Mouse (Mus musculus): ENCODE measurements around the gene Gmpr2. TPM values are rescaled to one million over a fixed set of nuclear protein-coding genes. Genes with fewer than 3 reads are reported as not detected.
A peak's percentile ranks its signal among the peaks of the same experiment; 100 is the strongest.

Gene Gmpr2
- polyA plus RNA-seq, 1 experiment from 2014 or later = 39.1 TPM

DNA sequence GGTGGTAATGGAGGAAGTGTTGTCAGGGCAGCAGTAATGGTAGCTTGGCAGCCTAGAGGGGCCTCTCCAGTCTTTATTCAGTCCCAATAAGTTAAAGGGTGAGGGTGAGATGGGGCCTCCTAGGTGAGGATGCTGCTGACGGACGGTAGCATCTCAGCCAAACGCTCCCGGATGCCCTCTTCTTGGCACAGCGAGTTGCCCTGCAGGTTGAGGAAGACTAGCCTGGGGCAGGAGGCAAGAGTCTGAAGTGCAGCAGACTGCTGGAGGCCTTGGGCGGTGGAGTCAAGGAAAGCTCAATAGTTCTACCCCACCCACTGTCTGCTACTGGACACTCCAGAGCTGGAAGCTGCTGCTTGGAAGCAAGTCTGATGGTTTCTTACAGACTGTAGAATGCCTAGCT lies 44.5 kb downstream of the Gmpr2 start:
- ATAC-seq = no peak
- Histone ChIP-seq H3K4me2 (no peak overlapping the region), H3K4me1 (peaks cover 50% of the 10 kb centered on the region), H3K27me3 (replicated peaks) (peaks cover 21% of the 10 kb centered on the region), H3K9me3 (replicated peaks) (no peaks in the 10 kb centered on the region), H3K9ac (no peak overlapping the region), H3K36me3 (peaks cover 44% of the 10 kb centered on the region), H3K4me3 (no peak overlapping the region), H3K27ac (no peak overlapping the region)
- 76% methylated on average over 6 of the region's 6 CpGs for WGBS (ENCODE audit: insufficient replicate concordance)

DNA sequence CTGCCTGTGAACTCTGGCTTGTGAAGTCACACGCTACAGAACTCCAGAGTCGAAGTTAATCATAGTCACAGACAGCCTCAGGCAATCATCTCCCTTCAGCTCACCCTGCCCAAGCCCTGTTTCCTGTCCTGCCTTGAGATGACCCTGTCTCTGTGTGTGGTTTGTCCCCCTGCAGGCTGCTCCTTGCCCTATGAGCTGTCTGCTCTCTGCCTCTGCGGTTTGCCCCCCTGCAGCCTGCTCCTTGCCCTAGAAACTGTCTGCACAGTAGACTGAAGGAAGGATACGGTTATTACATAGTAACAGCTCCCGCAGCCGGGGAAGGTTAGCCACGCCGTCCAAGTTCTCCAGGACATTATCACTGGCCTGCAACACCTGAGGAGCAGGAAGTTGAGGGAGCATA lies 45.1 kb downstream of the Gmpr2 start:
- Histone ChIP-seq H3K4me1 (peaks cover 49% of the 10 kb centered on the region), H3K4me2 (no peak overlapping the region), H3K36me3 (peaks cover 44% of the 10 kb centered on the region), H3K4me3 (no peak overlapping the region), H3K27me3 (replicated peaks) (peaks cover 20% of the 10 kb centered on the region), H3K9ac (no peak overlapping the region), H3K27ac (no peak overlapping the region), H3K9me3 (replicated peaks) (no peaks in the 10 kb centered on the region)
- WGBS (ENCODE audit: insufficient replicate concordance) = 67% methylated on average over 8 of the region's 8 CpGs
- ATAC-seq = no peak

GRCm38 (mm10) chr14:55719737-55720136 lies 48.0 kb downstream of the Gmpr2 start:
- ATAC-seq = no peak
- no peaks in the 10 kb centered on the region for H3K27me3 ChIP-seq (replicated peaks)
- 85% methylated on average over 6 of the region's 6 CpGs for WGBS (ENCODE audit: insufficient replicate concordance)
- H3K4me2 ChIP-seq = no peak overlapping the region
- peaks cover 44% of the 10 kb centered on the region for H3K36me3 ChIP-seq
- H3K9me3 ChIP-seq (replicated peaks) = no peaks in the 10 kb centered on the region
- H3K4me1 ChIP-seq = peaks cover 50% of the 10 kb centered on the region
- H3K9ac ChIP-seq = no peak overlapping the region
- H3K4me3 ChIP-seq = no peak overlapping the region
- H3K27ac ChIP-seq = no peak overlapping the region

DNA sequence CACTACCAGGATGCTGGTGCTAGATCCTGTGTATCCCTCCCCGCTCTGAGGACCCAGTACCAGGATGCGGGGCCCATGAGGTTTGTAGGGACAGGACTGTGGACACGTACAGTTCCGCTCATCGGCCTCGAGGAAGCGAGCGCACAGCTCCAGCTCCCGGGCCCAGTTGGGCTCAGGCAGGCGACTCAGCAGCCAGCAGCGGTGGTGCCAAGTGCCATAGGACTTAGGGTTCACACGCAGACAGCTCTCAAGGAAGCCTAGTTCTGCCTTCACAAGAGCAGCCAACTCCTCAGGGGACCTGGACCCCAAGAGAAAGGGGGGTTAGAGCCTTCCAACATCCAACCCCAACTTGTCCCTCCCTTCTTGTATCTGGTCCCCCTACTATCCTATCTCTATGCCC lies 48.9 kb downstream of the Gmpr2 start:
- H3K27ac ChIP-seq = peak overlapping the region; percentile 86; the same call in 1 of the 2 replicates
- H3K36me3 ChIP-seq = peaks cover 44% of the 10 kb centered on the region
- ATAC-seq = no peak
- H3K9me3 ChIP-seq (replicated peaks) = no peaks in the 10 kb centered on the region
- peak overlapping the region; percentile 83 for H3K4me3 ChIP-seq
- H3K4me2 ChIP-seq = peak overlapping the region; percentile 88
- 91% methylated on average over 12 of the region's 12 CpGs for WGBS (ENCODE audit: insufficient replicate concordance)
- no peaks in the 10 kb centered on the region for H3K27me3 ChIP-seq (replicated peaks)
- peaks cover 48% of the 10 kb centered on the region for H3K4me1 ChIP-seq
- H3K9ac ChIP-seq = 0 out of 2 replicates have a peak overlapping the region, but pooled peaks have one; percentile 80

- H3K27ac ChIP-seq = peak overlapping the region; percentile 86
- H3K9ac ChIP-seq = peak overlapping the region; percentile 80
- 76% methylated on average over 6 of the region's 6 CpGs for WGBS (ENCODE audit: insufficient replicate concordance)
- peaks cover 41% of the 10 kb centered on the region for H3K36me3 ChIP-seq
- no peaks in the 10 kb centered on the region for H3K9me3 ChIP-seq (replicated peaks)
- H3K27me3 ChIP-seq (replicated peaks) = no peaks in the 10 kb centered on the region
- H3K4me3 ChIP-seq = peak overlapping the region; percentile 83
- ATAC-seq = no peak
- peaks cover 48% of the 10 kb centered on the region for H3K4me1 ChIP-seq
- peak overlapping the region; percentile 88 for H3K4me2 ChIP-seq
Observed at GRCm38 (mm10) chr14:55721076-55721475, 49.3 kb downstream of the Gmpr2 start.

GRCm38 (mm10) chr14:55721700-55722437 lies 50.1 kb downstream of the Gmpr2 start, which contains the start of gene Rabggta:
Rabggta (minus strand) TSS chr14:55722263.
- H3K9me3 ChIP-seq (replicated peaks) = no peaks in the 10 kb centered on the region
- H3K4me1 ChIP-seq = peaks cover 48% of the 10 kb centered on the region
- H3K4me3 ChIP-seq = peak within 1 kb of the TSS; percentile 83
- peak within 1 kb of the TSS; percentile 86 for H3K27ac ChIP-seq
- peak; percentile 91 for ATAC-seq
- peaks cover 35% of the 10 kb centered on the region for H3K36me3 ChIP-seq
- H3K27me3 ChIP-seq (replicated peaks) = no peaks in the 10 kb centered on the region
- peak within 1 kb of the TSS; percentile 88 for H3K4me2 ChIP-seq
- WGBS (ENCODE audit: insufficient replicate concordance) = 1% methylated on average over 50 of the region's 50 CpGs
- H3K9ac ChIP-seq = peak within 1 kb of the TSS; percentile 80

DNA sequence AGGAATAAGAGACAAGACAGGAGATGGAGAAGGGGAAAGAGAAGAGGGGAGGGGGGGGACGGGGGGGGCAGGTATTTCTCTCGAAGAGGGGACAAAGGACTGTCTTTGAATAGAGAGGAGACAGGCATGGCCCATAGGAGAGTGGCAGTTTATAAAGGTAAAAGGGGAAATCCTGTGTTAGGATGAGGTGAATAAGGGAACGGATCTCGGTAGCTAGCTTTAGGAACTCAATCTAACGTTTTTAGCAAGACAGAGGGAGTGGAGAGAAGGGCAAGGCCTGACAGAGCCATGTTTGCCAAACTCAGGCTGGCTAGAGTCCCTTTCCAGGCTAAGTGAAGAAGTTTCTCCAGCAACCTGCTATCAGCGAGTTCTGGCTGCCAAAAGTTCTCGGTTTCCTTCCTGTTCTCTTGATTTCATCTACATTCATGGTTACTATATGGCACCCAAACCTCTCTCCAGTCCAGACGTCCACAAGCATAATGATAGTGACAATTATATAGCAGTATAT lies 50.8 kb downstream of the Gmpr2 start:
- Histone ChIP-seq H3K4me3 (peak overlapping the region; percentile 83), H3K27me3 (replicated peaks) (peaks cover 4% of the 10 kb centered on the region; the same call in 1 of the 2 replicates), H3K27ac (peak overlapping the region; percentile 86), H3K9ac (peak overlapping the region; percentile 80), H3K4me1 (peaks cover 48% of the 10 kb centered on the region), H3K4me2 (peak overlapping the region; percentile 88), H3K9me3 (replicated peaks) (no peaks in the 10 kb centered on the region), H3K36me3 (peaks cover 29% of the 10 kb centered on the region)
- ATAC-seq = peak; percentile 5; the same call in 1 of the 2 replicates
- 26% methylated on average over 8 of the region's 8 CpGs for WGBS (ENCODE audit: insufficient replicate concordance)

DNA sequence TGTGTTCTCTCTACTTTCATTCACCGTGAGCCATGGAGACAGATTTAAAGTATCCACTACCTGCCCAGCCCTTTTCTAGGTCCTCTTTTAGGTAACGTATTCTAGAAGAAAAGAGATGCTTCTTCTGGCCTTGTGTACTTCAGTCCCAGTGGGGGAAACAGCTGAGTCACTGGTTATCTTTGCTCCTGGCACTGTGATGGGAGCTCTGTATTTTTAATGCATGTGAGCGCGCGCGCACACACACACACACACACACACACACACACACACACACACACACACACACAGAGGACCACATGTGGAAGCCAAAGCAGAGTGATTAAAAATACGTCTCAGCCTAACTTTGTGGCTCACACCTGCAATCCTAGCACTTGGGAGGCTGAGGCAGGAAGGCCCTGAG lies 51.7 kb downstream of the Gmpr2 start:
- H3K9ac ChIP-seq = no peak overlapping the region
- H3K27me3 ChIP-seq (replicated peaks) = peaks cover 4% of the 10 kb centered on the region; the same call in 1 of the 2 replicates
- WGBS (ENCODE audit: insufficient replicate concordance) = 73% methylated on average over 7 of the region's 7 CpGs
- H3K36me3 ChIP-seq = peaks cover 20% of the 10 kb centered on the region
- H3K4me1 ChIP-seq = peaks cover 48% of the 10 kb centered on the region
- no peaks in the 10 kb centered on the region for H3K9me3 ChIP-seq (replicated peaks)
- H3K4me3 ChIP-seq = no peak overlapping the region
- H3K4me2 ChIP-seq = no peak overlapping the region
- peak overlapping the region; percentile 86 for H3K27ac ChIP-seq
- no peak for ATAC-seq

DNA sequence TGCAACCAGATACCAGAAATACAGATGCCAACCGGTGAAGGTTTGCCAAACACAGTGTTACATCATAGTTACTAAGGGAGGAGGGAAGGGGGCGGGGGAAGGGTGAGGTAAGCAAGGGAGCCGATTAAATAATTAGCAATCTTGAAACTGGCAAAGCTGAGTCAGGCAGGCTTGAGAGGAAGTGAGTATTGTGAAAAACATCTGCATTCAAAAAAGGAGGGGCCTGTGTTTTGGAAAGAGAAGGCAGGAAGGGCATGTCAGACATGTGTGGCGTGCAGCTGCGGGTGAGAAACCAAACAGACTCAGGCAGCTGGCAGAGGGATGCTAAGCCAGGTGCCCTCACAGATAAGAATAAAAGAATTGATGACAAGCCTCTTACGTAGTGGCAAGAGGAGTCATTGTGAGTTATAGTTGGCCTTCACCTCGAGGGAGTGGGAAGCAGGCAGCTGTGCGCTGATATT lies 52.7 kb downstream of the Gmpr2 start:
- Histone ChIP-seq H3K9ac (no peak overlapping the region), H3K9me3 (replicated peaks) (no peaks in the 10 kb centered on the region), H3K4me3 (no peak overlapping the region), H3K27ac (no peak overlapping the region), H3K27me3 (replicated peaks) (peaks cover 4% of the 10 kb centered on the region; the same call in 1 of the 2 replicates), H3K4me1 (peaks cover 52% of the 10 kb centered on the region), H3K4me2 (no peak overlapping the region), H3K36me3 (peaks cover 10% of the 10 kb centered on the region)
- no peak for ATAC-seq
- 33% methylated on average over 8 of the region's 8 CpGs for WGBS (ENCODE audit: insufficient replicate concordance)

- Histone ChIP-seq H3K27ac (no peak overlapping the region), H3K9me3 (replicated peaks) (no peaks in the 10 kb centered on the region), H3K4me3 (no peak overlapping the region), H3K36me3 (no peaks in the 10 kb centered on the region), H3K4me2 (no peak overlapping the region), H3K9ac (no peak overlapping the region), H3K27me3 (replicated peaks) (peaks cover 16% of the 10 kb centered on the region), H3K4me1 (peaks cover 37% of the 10 kb centered on the region)
- no peak for ATAC-seq
Observed at GRCm38 (mm10) chr14:55726261-55726660, 54.5 kb downstream of the Gmpr2 start.

DNA sequence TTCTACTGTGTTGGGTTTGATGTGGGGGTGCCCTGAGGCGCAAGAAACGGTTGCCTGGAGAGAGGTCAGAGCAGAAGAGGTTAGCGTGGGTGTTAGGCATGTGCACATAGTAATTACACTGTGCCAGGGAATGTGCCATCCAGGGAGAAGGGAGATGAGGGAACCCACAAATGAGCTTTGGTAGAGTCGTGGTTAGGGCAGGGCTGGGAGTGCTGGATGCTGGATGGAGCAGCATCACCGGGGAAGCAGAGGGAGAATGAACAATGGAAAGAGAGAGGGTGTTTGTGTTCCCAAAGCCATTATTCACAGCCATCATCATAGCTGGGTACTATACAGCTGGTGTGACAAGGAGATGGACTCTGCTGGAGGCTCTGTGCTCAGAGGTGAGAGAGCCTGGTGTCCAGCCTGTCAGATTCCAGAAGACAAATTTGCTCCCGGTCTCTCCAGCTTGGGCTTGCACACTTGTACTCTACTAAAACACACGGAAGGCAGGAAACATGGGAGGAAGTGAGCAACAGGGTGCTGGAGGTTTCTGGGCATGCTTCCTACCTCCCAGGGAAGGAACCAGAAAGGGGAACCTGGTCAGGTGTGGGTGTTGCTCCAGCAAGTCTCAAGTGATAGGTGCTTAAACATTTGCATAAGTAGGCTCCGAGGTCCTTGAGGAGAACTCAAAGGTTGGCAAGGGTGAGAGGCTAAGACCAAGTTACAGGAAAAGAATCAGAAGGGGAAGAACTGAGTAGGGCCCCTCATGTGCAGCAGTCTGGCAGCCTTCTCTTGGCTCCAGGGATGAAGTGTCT lies 56.3 kb downstream of the Gmpr2 start:
- Histone ChIP-seq H3K9me3 (replicated peaks) (no peaks in the 10 kb centered on the region), H3K9ac (no peak overlapping the region), H3K27ac (no peak overlapping the region), H3K27me3 (replicated peaks) (peaks cover 22% of the 10 kb centered on the region), H3K36me3 (no peaks in the 10 kb centered on the region), H3K4me3 (no peak overlapping the region), H3K4me2 (no peak overlapping the region), H3K4me1 (peaks cover 23% of the 10 kb centered on the region)
- WGBS (ENCODE audit: insufficient replicate concordance) = 49% methylated on average over 8 of the region's 8 CpGs
- no peak for ATAC-seq

All from liver, embryonic 12.5 days (tissue).